Mouse (Mus musculus) hematopoietic multipotent progenitor cell, adult 10-12 weeks (in vitro differentiated cells): ENCODE data around the gene Agap2. TPM values are rescaled to one million over a fixed set of nuclear protein-coding genes. Genes with fewer than 3 reads are reported as not detected.

ENCODE experiments used
- polyA plus RNA-seq: library from polyadenylated mRNA; stranded (reverse); fragments of >175 nt; gene quantifications from 2 replicates; pipeline ENCODE4 v1.2.3, GENCODE M21; 2012; ENCODE audit warnings: low replicate concordance

Gene Agap2
- polyA plus RNA-seq: 89.4 and 209 TPM in 2 replicates

GRCm38 (mm10) chr10:127075080-127075479, at the start of gene Agap2:
TSS of gene Agap2 (plus strand) at chr10:127075284.

GRCm38 (mm10) chr10:127030336-127031296, 44.5 kb upstream of the Agap2 start, which contains the start of gene Tsfm:
TSS of gene Tsfm (minus strand) at chr10:127030840.

GRCm38 (mm10) chr10:127041274-127041766, 33.8 kb upstream of the Agap2 start, which contains the start of the genes Mettl1 and Eef1akmt3:
TSS of gene Mettl1 (plus strand) at chr10:127041414.
TSS of gene Eef1akmt3 (minus strand) at chr10:127041513.

GRCm38 (mm10) chr10:127047954-127048353, 27.1 kb upstream of the Agap2 start, which contains the start of gene Cyp27b1:
TSS of gene Cyp27b1 (plus strand) at chr10:127048250.

GRCm38 (mm10) chr10:127059968-127060916, 14.8 kb upstream of the Agap2 start, which contains the start of gene March9:
TSS of gene March9 (minus strand) at chr10:127060184.

GRCm38 (mm10) chr10:127063239-127063872, 11.7 kb upstream of the Agap2 start, which contains the start of gene Cdk4:
TSS of gene Cdk4 (plus strand) at chr10:127063534.

GRCm38 (mm10) chr10:127070190-127071121, 4.6 kb upstream of the Agap2 start, which contains the start of gene Tspan31:
TSS of gene Tspan31 (minus strand) at chr10:127070264.

GRCm38 (mm10) chr10:127121066-127121477, 46.0 kb downstream of the Agap2 start, which contains the start of gene Os9:
TSS of gene Os9 (minus strand) at chr10:127121131.

Other genes starting within 250 kb of the Agap2 start
- gene Atp23, start 173.9 kb upstream of the Agap2 start, polyA plus RNA-seq: 4.0 and 13.1 TPM in 2 replicates
- 143 and 171 TPM in 2 replicates for gene Ctdsp2, start 96.6 kb upstream of the Agap2 start, polyA plus RNA-seq
- gene Avil, start 74.6 kb upstream of the Agap2 start, polyA plus RNA-seq: 0.20 and 0.27 TPM in 2 replicates
- 22.5 and 29.7 TPM in 2 replicates for gene Tsfm, start 44.4 kb upstream of the Agap2 start, polyA plus RNA-seq
- gene Mettl1, start 33.9 kb upstream of the Agap2 start, polyA plus RNA-seq: 8.2 and 18.0 TPM in 2 replicates
- gene Eef1akmt3, start 33.8 kb upstream of the Agap2 start, polyA plus RNA-seq: 0.30 and 0.39 TPM in 2 replicates
- gene Cyp27b1, start 27.0 kb upstream of the Agap2 start, polyA plus RNA-seq: 0.08 TPM in 1 of 2 replicates, not detected in the other
- 5.6 and 13.1 TPM in 2 replicates for gene March9, start 15.1 kb upstream of the Agap2 start, polyA plus RNA-seq
- gene Cdk4, start 11.8 kb upstream of the Agap2 start, polyA plus RNA-seq: 378 and 643 TPM in 2 replicates
- 28.3 and 29.1 TPM in 2 replicates for gene Tspan31, start 5.0 kb upstream of the Agap2 start, polyA plus RNA-seq
- gene Os9, start 45.8 kb downstream of the Agap2 start, polyA plus RNA-seq: 207 and 236 TPM in 2 replicates
- gene B4galnt1, start 89.9 kb downstream of the Agap2 start, polyA plus RNA-seq: 492 and 503 TPM in 2 replicates
- 0.30 and 0.75 TPM in 2 replicates for gene Slc26a10, start 105.4 kb downstream of the Agap2 start, polyA plus RNA-seq
- gene Arhgef25, start 114.8 kb downstream of the Agap2 start, polyA plus RNA-seq: 2.0 and 2.8 TPM in 2 replicates
- 78.7 and 214 TPM in 2 replicates for gene Dtx3, start 120.4 kb downstream of the Agap2 start, polyA plus RNA-seq
- 38.8 and 44.6 TPM in 2 replicates for gene Pip4k2c, start 136.3 kb downstream of the Agap2 start, polyA plus RNA-seq
- 0.61 and 0.80 TPM in 2 replicates for gene Kif5a, start 188.1 kb downstream of the Agap2 start, polyA plus RNA-seq
- 113 TPM in 2 replicates for gene Dctn2, start 191.1 kb downstream of the Agap2 start, polyA plus RNA-seq
- gene Mbd6, start 213.7 kb downstream of the Agap2 start, polyA plus RNA-seq: 232 and 753 TPM in 2 replicates
- gene Mars, start 236.5 kb downstream of the Agap2 start, polyA plus RNA-seq: 10.4 and 46.9 TPM in 2 replicates
- gene Arhgap9, start 246.7 kb downstream of the Agap2 start, polyA plus RNA-seq: 62.6 and 140 TPM in 2 replicates